Mouse (Mus musculus): ENCODE data around the gene Tns3.

- no peak for TF ChIP-seq POLR2A (IDR thresholded peaks at IDR 0.05; ENCODE audit: insufficient read depth, low read depth, low read length)
- no peak for TF ChIP-seq CTCF (IDR thresholded peaks at IDR 0.05; ENCODE audit: insufficient read depth, low read depth, low read length)
Measured at GRCm38 (mm10) chr11:8572762-8573161, 91.6 kb downstream of the Tns3 start.
